Mouse (Mus musculus) frontal cortex, postnatal 25 days (tissue): Measurements from ENCODE around the gene Tmem120a.
A peak's percentile ranks its signal among the peaks of the same experiment; 100 is the strongest.

Experiments
- DNase-seq, 2 experiments: peaks; one replicate each; pipeline ENCODE4 v3.0.0; 2022; ENCODE audit warnings: low spot score in 2 of 2

The Tmem120a gene

GRCm38 (mm10) chr5:135709716-135710115 is 34.5 kb downstream of the Tmem120a start:
- no peak for DNase-seq

- no peak for DNase-seq
Observed at GRCm38 (mm10) chr5:135707855-135708254, 36.4 kb downstream of the Tmem120a start.

- DNase-seq, result no peak
Observed at GRCm38 (mm10) chr5:135707039-135707438, 37.2 kb downstream of the Tmem120a start.

- no peak for DNase-seq
Observed at GRCm38 (mm10) chr5:135705383-135705782, 38.9 kb downstream of the Tmem120a start.

- DNase-seq, result no peak
Observed at GRCm38 (mm10) chr5:135703431-135703830, 40.8 kb downstream of the Tmem120a start.

GRCm38 (mm10) chr5:135702682-135703192 is 41.5 kb downstream of the Tmem120a start:
- DNase-seq, result peak in 1 of 2 experiments; percentile 53

- no peak for DNase-seq
Observed at GRCm38 (mm10) chr5:135702190-135702589, 42.1 kb downstream of the Tmem120a start.

- DNase-seq, result no peak
Observed at GRCm38 (mm10) chr5:135701601-135702000, 42.6 kb downstream of the Tmem120a start.

GRCm38 (mm10) chr5:135697711-135698111 is 46.5 kb downstream of the Tmem120a start:
- no peak for DNase-seq

GRCm38 (mm10) chr5:135695277-135695721 is 48.9 kb downstream of the Tmem120a start:
- no peak for DNase-seq

GRCm38 (mm10) chr5:135693281-135693853 is 50.9 kb downstream of the Tmem120a start:
- DNase-seq, result no peak

- DNase-seq, result no peak
Observed at GRCm38 (mm10) chr5:135691266-135691665, 53.0 kb downstream of the Tmem120a start.

- DNase-seq, result no peak
Observed at GRCm38 (mm10) chr5:135690401-135690800, 53.8 kb downstream of the Tmem120a start.
